In the genomic region with DNA sequence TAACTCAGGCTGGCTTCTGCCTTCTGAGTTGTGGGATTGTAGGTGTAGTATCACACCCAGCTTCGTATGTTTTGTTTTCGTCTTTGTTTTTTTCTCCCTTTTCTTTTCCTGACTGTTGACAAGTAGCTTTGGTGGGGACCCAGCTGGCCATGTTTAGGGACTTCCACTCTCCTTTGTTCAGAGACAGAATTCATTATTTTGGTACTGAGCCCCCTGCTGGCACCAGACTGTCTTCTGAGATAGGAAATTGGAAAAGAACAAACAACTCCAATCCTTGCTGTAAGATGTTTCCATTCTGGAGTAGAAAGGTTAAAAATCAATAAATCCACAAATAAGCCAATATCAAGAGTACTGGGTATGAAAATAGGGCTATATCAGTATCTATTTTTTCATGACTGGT, we compare ENCODE assay signal across 8 mouse cellular contexts. TPM values are rescaled to one million over a fixed set of nuclear protein-coding genes. Genes with fewer than 3 reads are reported as not detected.
DNase-seq lines count a peak whose midpoint lies in the region; ATAC-seq lines count a peak whose summit lies in the region.
"Had no signal": no experiment of that assay in that cellular context is flagged by ENCODE, and none has a peak within 500 bp of the region (broad histone marks: within the 10 kb centered on the region; RNA-seq: fewer than 3 reads in every experiment).

No protein-coding gene starts in this region.

- no peak for ATAC-seq in heart, embryonic 16.5 days (replicated peaks; ENCODE audit: extremely low read depth, insufficient read depth, low FRiP score)
- ATAC-seq in midbrain, embryonic 14.5 days (ENCODE audit: low FRiP score, low TSS enrichment) = no peak

- no peaks in the 10 kb centered on the region for H3K36me3 ChIP-seq in heart, embryonic 16.5 days (ENCODE audit: control insufficient read depth, insufficient read depth)
- H3K36me3 ChIP-seq in midbrain, embryonic 14.5 days (ENCODE audit: control insufficient read depth, insufficient read depth, low read length) = no peaks in the 10 kb centered on the region

- no peak overlapping the region for H3K9ac ChIP-seq in heart, embryonic 16.5 days (ENCODE audit: low read length)
- no peak overlapping the region for H3K9ac ChIP-seq in midbrain, embryonic 14.5 days (replicated peaks; ENCODE audit: low read length)

- H3K9me3 ChIP-seq in heart, embryonic 16.5 days (replicated peaks; ENCODE audit: control insufficient read depth, low read length) = no peaks in the 10 kb centered on the region
- no peaks in the 10 kb centered on the region for H3K9me3 ChIP-seq in midbrain, embryonic 14.5 days (ENCODE audit: control insufficient read depth, low read length)

- H3K4me3 ChIP-seq in brown adipose tissue, adult 24 weeks (ENCODE audit: insufficient read depth, low read depth, low read length) = peak overlapping the region; percentile 31; the same call in 1 of the 2 replicates
- H3K4me3 ChIP-seq in heart, embryonic 16.5 days (ENCODE audit: low read length) = no peak overlapping the region
- no peak overlapping the region for H3K4me3 ChIP-seq in midbrain, embryonic 14.5 days (replicated peaks; ENCODE audit: low read depth, low read length)

- DNase-seq in left cerebral cortex, postnatal 4 days = peak; percentile 62
- DNase-seq in left cerebral cortex, postnatal 36 days (ENCODE audit: low spot score in 2 of 2) = no peak
- peak; percentile 70 for DNase-seq in midbrain, embryonic 14.5 days
- no peak for DNase-seq in adrenal gland, postnatal 4 days (ENCODE audit: low spot score in 2 of 2)
- DNase-seq in cerebellum, adult 11-12 months = no peak

- H3K4me1 ChIP-seq in brown adipose tissue, adult 24 weeks (ENCODE audit: control insufficient read depth, insufficient read depth, insufficient read length, low read length) = peaks cover 36% of the 10 kb centered on the region
- peaks cover 16% of the 10 kb centered on the region for H3K4me1 ChIP-seq in heart, embryonic 16.5 days (ENCODE audit: control insufficient read depth, insufficient read depth, low read length)
- H3K4me1 ChIP-seq in midbrain, embryonic 14.5 days (ENCODE audit: control insufficient read depth, insufficient read depth, low read length) = peaks cover 14% of the 10 kb centered on the region; the same call in 1 of the 2 replicates

- H3K4me2 ChIP-seq in heart, embryonic 16.5 days (ENCODE audit: low read depth, low read length) = no peak overlapping the region
- no peak overlapping the region for H3K4me2 ChIP-seq in midbrain, embryonic 14.5 days (ENCODE audit: low read length)

- H3K27ac ChIP-seq in brown adipose tissue, adult 24 weeks (replicated peaks; ENCODE audit: low read depth, low read length) = peak overlapping the region; percentile 99
- peak overlapping the region; percentile 78 for H3K27ac ChIP-seq in heart, embryonic 16.5 days (ENCODE audit: low read length)
- no peak overlapping the region for H3K27ac ChIP-seq in midbrain, embryonic 14.5 days (replicated peaks; ENCODE audit: low read depth, low read length)

- 68% methylated on average over 2 of the region's 2 CpGs for WGBS in heart, embryonic 16.5 days
- WGBS in midbrain, embryonic 14.5 days = 43% methylated on average over 2 of the region's 2 CpGs

- intact Hi-C loops in left cerebral cortex, postnatal 4 days (cut with DNase I) = no loop called here
- intact Hi-C loops in left cerebral cortex, postnatal 36 days (cut with DNase I) = loop anchor here (10.0 kb wide), 1 partner anchor 282 kb away; no protein-coding TSS in a partner anchor

- H3K27me3 ChIP-seq in heart, embryonic 16.5 days (ENCODE audit: control insufficient read depth, insufficient read depth, low read length) = peaks cover 21% of the 10 kb centered on the region
- peaks cover 22% of the 10 kb centered on the region for H3K27me3 ChIP-seq in midbrain, embryonic 14.5 days (ENCODE audit: control insufficient read depth, insufficient read depth, low read length)

RNA-seq across cellular contexts. Expression of gene Tcea2, which starts 3.7 kb away (rescaled TPM):
- total RNA-seq in left cerebral cortex, postnatal 4 days (2021) = 10 to 100 TPM; 57.8 to 62.4 TPM
- 10 to 100 TPM; 64.9 to 75.5 TPM for total RNA-seq in left cerebral cortex, postnatal 36 days (2021)
- polyA plus RNA-seq in brown adipose tissue, adult 24 weeks (2012; ENCODE audit: insufficient read depth, insufficient read length, missing spikeins) = 3.2 and 3.4 TPM in 2 replicates
- 17.6 and 19.6 TPM in 2 replicates for polyA plus RNA-seq in heart, embryonic 16.5 days (2015; fragmentation: Nextera tagmentation; extraction: Ambion mirVana)
- polyA plus RNA-seq in midbrain, embryonic 14.5 days (2014; fragmentation: Nextera tagmentation; extraction: Ambion mirVana) = 37.4 and 44.9 TPM in 2 replicates
- 10 to 100 TPM; 23.6 to 24.3 TPM for total RNA-seq in adrenal gland, postnatal 4 days (2021)

RNA-seq across cellular contexts. Expression of gene Sox18, which starts 5.0 kb away (rescaled TPM):
- 10 to 100 TPM; 13.4 to 13.5 TPM for total RNA-seq in left cerebral cortex, postnatal 4 days (2021)
- total RNA-seq in left cerebral cortex, postnatal 36 days (2021) = 10 to 100 TPM; 11.3 to 14.7 TPM
- 12.8 and 22.2 TPM in 2 replicates for polyA plus RNA-seq in brown adipose tissue, adult 24 weeks (2012; ENCODE audit: insufficient read depth, insufficient read length, missing spikeins)
- polyA plus RNA-seq in heart, embryonic 16.5 days (2015; fragmentation: Nextera tagmentation; extraction: Ambion mirVana) = 53.6 and 55.9 TPM in 2 replicates
- polyA plus RNA-seq in midbrain, embryonic 14.5 days (2014; fragmentation: Nextera tagmentation; extraction: Ambion mirVana) = 10.6 and 16.3 TPM in 2 replicates
- total RNA-seq in adrenal gland, postnatal 4 days (2021) = 10 to 100 TPM; 45.2 to 47.3 TPM

RNA-seq across cellular contexts. Expression of gene Rgs19, which starts 17.4 kb away (rescaled TPM):
- 10 to 100 TPM; 39.0 to 49.4 TPM for total RNA-seq in left cerebral cortex, postnatal 4 days (2021)
- 10 to 100 TPM; 32.7 to 36.0 TPM for total RNA-seq in left cerebral cortex, postnatal 36 days (2021)
- polyA plus RNA-seq in brown adipose tissue, adult 24 weeks (2012; ENCODE audit: insufficient read depth, insufficient read length, missing spikeins) = 27.0 and 27.9 TPM in 2 replicates
- 34.5 and 40.2 TPM in 2 replicates for polyA plus RNA-seq in heart, embryonic 16.5 days (2015; fragmentation: Nextera tagmentation; extraction: Ambion mirVana)
- 57.0 and 72.9 TPM in 2 replicates for polyA plus RNA-seq in midbrain, embryonic 14.5 days (2014; fragmentation: Nextera tagmentation; extraction: Ambion mirVana)
- total RNA-seq in adrenal gland, postnatal 4 days (2021) = 10 to 100 TPM; 30.2 to 31.1 TPM

RNA-seq across cellular contexts. Expression of gene Gm29797, which starts 19.6 kb away (rescaled TPM):
- total RNA-seq in left cerebral cortex, postnatal 4 days (2021) = under 1 TPM; 0.50 to 0.54 TPM
- total RNA-seq in left cerebral cortex, postnatal 36 days (2021) = under 1 TPM in 1 of 2 experiments, not detected in 1; 0.75 TPM
- polyA plus RNA-seq in brown adipose tissue, adult 24 weeks (2012; ENCODE audit: insufficient read depth, insufficient read length, missing spikeins) = not detected in 2 replicates
- not detected in 2 replicates for polyA plus RNA-seq in heart, embryonic 16.5 days (2015; fragmentation: Nextera tagmentation; extraction: Ambion mirVana)
- polyA plus RNA-seq in midbrain, embryonic 14.5 days (2014; fragmentation: Nextera tagmentation; extraction: Ambion mirVana) = not detected in 2 replicates
- under 1 TPM; 0.42 TPM for total RNA-seq in adrenal gland, postnatal 4 days (2021)
- polyA plus RNA-seq: stomach, embryonic 14.5 days had no signal

RNA-seq across cellular contexts. Expression of gene Lkaaear1, which starts 21.8 kb away (rescaled TPM):
- not detected for total RNA-seq in left cerebral cortex, postnatal 4 days (2021)
- total RNA-seq in left cerebral cortex, postnatal 36 days (2021) = not detected
- not detected in 2 replicates for polyA plus RNA-seq in brown adipose tissue, adult 24 weeks (2012; ENCODE audit: insufficient read depth, insufficient read length, missing spikeins)
- not detected in 2 replicates for polyA plus RNA-seq in heart, embryonic 16.5 days (2015; fragmentation: Nextera tagmentation; extraction: Ambion mirVana)
- not detected in 2 replicates for polyA plus RNA-seq in midbrain, embryonic 14.5 days (2014; fragmentation: Nextera tagmentation; extraction: Ambion mirVana)
- not detected for total RNA-seq in adrenal gland, postnatal 4 days (2021)
- polyA plus RNA-seq: stomach, embryonic 14.5 days had no signal

Comparison
In these comparisons a context has a peak if more than half of its experiments do, and no peak if none do; other contexts are left out.
1. DNase-seq: peak in left cerebral cortex, postnatal 4 days (single experiment) and midbrain, embryonic 14.5 days (single experiment); none in left cerebral cortex, postnatal 36 days (0 of 2), adrenal gland, postnatal 4 days (0 of 2) and cerebellum, adult 11-12 months (single experiment).